Mouse (Mus musculus) intestine, postnatal 0 days (tissue): ENCODE measurements around the gene Fbxo9. TPM values are rescaled to one million over a fixed set of nuclear protein-coding genes. Genes with fewer than 3 reads are reported as not detected.
A peak's percentile ranks its signal among the peaks of the same experiment; 100 is the strongest.

Experiments
- ATAC-seq: fragments of 200-750 bp; cut with Nextera tagmentation; 2 replicates; pipeline ENCODE4 v1.8.0; 2017; ENCODE audit warnings: mild to moderate bottlenecking, moderate TSS enrichment, moderate library complexity
- H3K27ac ChIP-seq: fragments of 300-500 bp; sonication (generic); 2 replicates; pipeline ENCODE4 v1.5.1; 2014; ENCODE audit warnings: mild to moderate bottlenecking, low read depth, low read length, moderate library complexity
- H3K27me3 ChIP-seq: fragments of 300-500 bp; sonication (generic); replicated peaks from 2 replicates; pipeline ENCODE4 v1.6.1; 2014; ENCODE audit warnings: low read length, mixed read lengths; ENCODE audit not compliant: control insufficient read depth, insufficient read depth
- H3K36me3 ChIP-seq: fragments of 300-500 bp; sonication (generic); 2 replicates; pipeline ENCODE4 v1.6.1; 2014; ENCODE audit warnings: mild to moderate bottlenecking, moderate library complexity; ENCODE audit not compliant: control insufficient read depth, insufficient read depth
- H3K4me1 ChIP-seq: fragments of 300-500 bp; sonication (generic); replicated peaks from 2 replicates; pipeline ENCODE4 v1.6.1; 2014; ENCODE audit warnings: antibody characterized with exemption, low read length, mixed read lengths; ENCODE audit not compliant: control insufficient read depth, insufficient read depth
- H3K4me2 ChIP-seq: fragments of 300-500 bp; sonication (generic); replicated peaks from 2 replicates; pipeline ENCODE4 v1.6.1; 2014; ENCODE audit warnings: low read depth, mild to moderate bottlenecking, moderate library complexity
- H3K4me3 ChIP-seq: fragments of 300-500 bp; sonication (generic); 2 replicates; pipeline ENCODE4 v1.5.1; 2014; ENCODE audit warnings: low read depth, low read length
- H3K9ac ChIP-seq: fragments of 300-500 bp; sonication (generic); 2 replicates; pipeline ENCODE4 v1.6.1; 2014; ENCODE audit warnings: mild to moderate bottlenecking, low read depth, low read length
- H3K9me3 ChIP-seq: fragments of 300-500 bp; sonication (generic); 2 replicates; pipeline ENCODE4 v1.6.1; 2016; ENCODE audit warnings: mixed run types; ENCODE audit not compliant: control insufficient read depth
- CTCF ChIP-seq: sonication (generic); IDR thresholded peaks from 2 replicates; pipeline ENCODE4 v1.5.1; 2016; ENCODE audit warnings: low read depth, mild to moderate bottlenecking, control low read depth, antibody characterized with exemption, moderate library complexity
- WGBS: fragments of 180-500 bp; shearing (Covaris S2); extraction: QIAGEN DNeasy Blood & Tissue Kit; methylation state at CpG from one replicate; pipeline ENCODE4 v1.1.7; 2014; 5-methylcytosine and 5-hydroxymethylcytosine counted together
- polyA plus RNA-seq: library from polyadenylated mRNA; unstranded; fragments of >200 nt; fragmentation: Nextera tagmentation; extraction: Ambion mirVana; gene quantifications from 2 replicates; pipeline ENCODE4 v1.2.1, GENCODE M21; 2015

The Fbxo9 gene
- polyA plus RNA-seq, 1 experiment from 2014 or later, result 40.2 TPM

DNA sequence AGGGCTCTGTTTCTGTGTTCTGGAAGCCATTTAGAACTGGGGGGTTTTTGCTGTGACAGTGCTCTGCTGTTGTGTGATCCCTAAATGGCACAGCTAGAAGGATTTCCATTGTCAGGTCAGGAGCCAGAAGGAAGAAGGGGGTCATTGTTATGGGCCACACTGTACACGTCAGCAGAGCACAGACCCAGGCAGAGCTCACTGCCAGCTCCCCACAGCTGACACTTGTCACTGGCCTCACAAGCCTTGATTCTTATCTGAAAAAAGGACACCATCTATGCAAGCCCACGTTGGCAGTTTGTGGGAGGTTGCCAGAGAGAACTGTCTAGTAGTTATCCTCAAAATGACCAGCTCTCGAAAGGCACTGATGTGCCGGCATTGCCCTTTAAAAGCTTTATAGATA, 37.2 kb upstream of the Fbxo9 start:
- H3K4me2 ChIP-seq, result no peak overlapping the region
- no peak for ATAC-seq
- peaks cover 39% of the 10 kb centered on the region for H3K36me3 ChIP-seq
- TF ChIP-seq CTCF, result no peak
- H3K9me3 ChIP-seq, result no peaks in the 10 kb centered on the region
- H3K4me3 ChIP-seq, result no peak overlapping the region
- H3K27ac ChIP-seq, result no peak overlapping the region
- H3K9ac ChIP-seq, result no peak overlapping the region
- H3K4me1 ChIP-seq, result no peaks in the 10 kb centered on the region
- 71% methylated on average over 4 of the region's 4 CpGs for WGBS
- H3K27me3 ChIP-seq, result no peaks in the 10 kb centered on the region

DNA sequence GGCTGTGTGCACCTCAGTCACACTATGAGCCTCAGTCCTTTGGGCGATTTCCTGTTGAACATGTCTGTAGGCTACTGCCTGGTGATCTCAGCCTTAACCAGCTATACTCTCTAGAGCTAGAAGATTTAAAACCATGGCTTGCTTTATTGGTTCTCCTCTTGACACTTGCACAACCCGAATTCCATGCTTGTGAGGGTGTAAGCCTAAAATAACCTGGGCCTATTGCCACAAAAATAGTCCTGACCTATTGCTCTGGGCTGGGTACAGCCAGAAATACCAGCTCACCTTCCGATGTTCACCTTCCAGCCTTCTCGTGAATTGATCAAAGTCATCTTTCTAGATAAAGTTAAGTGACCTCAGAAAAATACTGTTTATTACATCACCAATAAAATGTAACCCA, 30.6 kb upstream of the Fbxo9 start:
- ATAC-seq, result no peak
- H3K4me3 ChIP-seq, result no peak overlapping the region
- no peak for TF ChIP-seq CTCF
- no peaks in the 10 kb centered on the region for H3K9me3 ChIP-seq
- H3K27me3 ChIP-seq, result no peaks in the 10 kb centered on the region
- H3K4me1 ChIP-seq, result no peaks in the 10 kb centered on the region
- no peak overlapping the region for H3K4me2 ChIP-seq
- WGBS, result 70% methylated on average over 4 of the region's 4 CpGs
- no peak overlapping the region for H3K9ac ChIP-seq
- H3K27ac ChIP-seq, result no peak overlapping the region; the same call in 1 of the 2 replicates
- peaks cover 55% of the 10 kb centered on the region for H3K36me3 ChIP-seq

DNA sequence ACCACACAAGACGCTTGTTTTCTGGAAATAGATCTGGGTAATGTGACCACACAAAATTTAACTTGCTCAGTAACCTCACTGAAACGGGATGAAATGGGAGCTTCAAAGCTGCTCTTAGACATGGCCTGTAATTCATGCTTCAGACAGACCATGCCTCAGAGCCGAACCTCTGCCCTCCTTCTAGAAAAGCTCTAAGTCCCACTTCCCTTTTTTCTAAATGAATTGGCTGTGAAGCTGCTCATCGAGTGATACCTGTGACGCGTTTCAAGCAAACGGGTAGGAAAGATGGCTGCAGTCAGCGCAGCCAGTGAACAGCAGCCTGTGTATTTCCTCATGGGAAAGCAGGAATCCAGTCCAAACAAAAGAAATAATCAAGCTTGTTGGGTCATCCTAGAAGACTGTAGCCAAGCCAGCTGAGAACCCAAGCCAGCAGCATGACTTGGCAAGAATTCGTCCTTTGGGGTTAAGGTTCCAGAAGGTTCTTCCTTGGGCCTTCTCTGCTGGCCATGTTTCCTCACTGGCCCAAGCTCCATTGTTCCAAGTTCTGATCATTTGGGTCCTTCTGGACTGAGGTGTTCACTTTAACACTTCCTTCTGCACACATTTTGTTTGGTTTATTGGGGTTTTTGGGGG, 29.3 kb upstream of the Fbxo9 start:
- 93% methylated on average over 9 of the region's 9 CpGs for WGBS
- Histone ChIP-seq H3K36me3 (peaks cover 50% of the 10 kb centered on the region), H3K27me3 (no peaks in the 10 kb centered on the region), H3K4me3 (no peak overlapping the region), H3K9me3 (no peaks in the 10 kb centered on the region), H3K4me2 (no peak overlapping the region), H3K9ac (no peak overlapping the region), H3K27ac (no peak overlapping the region), H3K4me1 (no peaks in the 10 kb centered on the region)
- no peak for TF ChIP-seq CTCF
- no peak for ATAC-seq

DNA sequence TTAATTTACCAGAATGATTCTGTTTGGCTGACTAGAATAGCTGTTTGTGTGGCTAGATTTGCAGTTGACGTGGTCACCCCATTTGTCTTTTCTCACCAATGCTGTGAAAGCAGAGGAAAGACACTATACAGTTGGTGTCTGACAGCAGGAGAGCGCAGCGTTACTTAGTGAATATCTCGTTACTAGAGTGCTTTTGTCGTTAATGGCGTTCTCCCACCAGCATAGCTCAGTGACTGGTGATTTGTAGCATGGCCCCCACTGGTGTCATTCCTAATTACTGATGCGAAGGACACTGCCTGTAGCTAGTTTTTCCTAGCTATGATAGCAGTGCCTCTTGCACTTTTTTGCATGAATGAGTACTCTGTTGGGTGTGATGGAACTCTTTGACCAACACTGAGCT, 26.8 kb upstream of the Fbxo9 start:
- no peak for ATAC-seq
- Histone ChIP-seq H3K9ac (no peak overlapping the region), H3K4me2 (no peak overlapping the region), H3K4me1 (no peaks in the 10 kb centered on the region), H3K27me3 (no peaks in the 10 kb centered on the region), H3K27ac (no peak overlapping the region), H3K4me3 (no peak overlapping the region), H3K36me3 (peaks cover 57% of the 10 kb centered on the region), H3K9me3 (no peaks in the 10 kb centered on the region)
- no peak for TF ChIP-seq CTCF
- 88% methylated on average over 7 of the region's 7 CpGs for WGBS

DNA sequence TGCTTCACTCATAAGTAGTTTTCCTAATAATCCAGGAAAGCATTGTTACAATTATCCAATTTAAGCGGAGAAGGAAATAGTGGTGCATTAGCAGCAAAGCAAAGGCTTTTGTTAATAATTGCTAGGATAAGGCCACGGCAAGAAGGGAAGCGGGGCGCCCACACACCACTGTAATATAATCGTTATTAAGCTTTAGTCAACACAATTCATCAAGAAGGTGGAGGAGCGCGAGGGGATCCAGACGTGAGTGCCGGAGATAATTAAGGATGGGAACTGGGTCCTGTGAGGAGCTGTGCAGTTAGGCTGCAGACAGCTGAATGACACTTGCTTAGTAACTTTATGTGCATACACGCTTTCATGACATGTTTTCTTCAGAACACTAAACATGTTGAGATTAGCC, 17.8 kb upstream of the Fbxo9 start:
- 24% methylated on average over 10 of the region's 10 CpGs for WGBS
- 0 out of 2 replicates have a peak overlapping the region, but pooled peaks have one; percentile 17 for H3K27ac ChIP-seq

DNA sequence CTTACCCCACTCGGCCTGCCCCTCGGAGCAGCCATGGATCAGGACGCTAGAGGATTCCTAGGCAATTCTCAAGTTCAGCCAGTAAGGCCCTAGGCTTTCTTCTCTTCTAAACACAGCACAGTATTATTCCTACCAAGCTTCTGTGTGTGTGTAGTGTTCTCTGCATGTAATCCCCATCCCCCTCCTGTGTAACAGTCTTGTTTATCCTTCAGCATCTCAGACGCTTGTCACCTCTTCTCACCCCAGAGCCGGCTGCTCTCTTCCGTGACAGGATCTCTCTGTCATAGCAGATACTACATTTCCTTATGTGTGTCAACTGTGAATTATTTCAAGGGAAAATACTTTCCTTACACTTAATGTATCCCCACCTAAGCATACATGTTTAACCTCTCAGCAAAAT, 17.1 kb upstream of the Fbxo9 start:
- Histone ChIP-seq H3K27me3 (no peaks in the 10 kb centered on the region), H3K9ac (no peak overlapping the region), H3K9me3 (no peaks in the 10 kb centered on the region), H3K27ac (0 out of 2 replicates have a peak overlapping the region, but pooled peaks have one; percentile 17), H3K4me3 (no peak overlapping the region), H3K36me3 (peaks cover 14% of the 10 kb centered on the region; the same call in 1 of the 2 replicates), H3K4me2 (no peak overlapping the region), H3K4me1 (peaks cover 3% of the 10 kb centered on the region)
- WGBS, result 43% methylated on average over 6 of the region's 6 CpGs
- no peak for TF ChIP-seq CTCF
- ATAC-seq, result no peak

More for the DNA sequence above, 17.8 kb upstream of the Fbxo9 start:
- Histone ChIP-seq H3K9ac (no peak overlapping the region), H3K27me3 (no peaks in the 10 kb centered on the region), H3K36me3 (peaks cover 20% of the 10 kb centered on the region), H3K4me1 (peaks cover 3% of the 10 kb centered on the region), H3K9me3 (no peaks in the 10 kb centered on the region), H3K4me3 (no peak overlapping the region), H3K4me2 (peak overlapping the region; percentile 30; the same call in 1 of the 2 replicates)
- ATAC-seq, result no peak
- TF ChIP-seq CTCF, result no peak
